ENCODE assay signal across 21 mouse cellular contexts in genomic region chr3:89755283-89755682, GRCm38 (mm10).
"Had no signal": no experiment of that assay in that cellular context is flagged by ENCODE, and none has a peak within 500 bp of the region (broad histone marks: within the 10 kb centered on the region; RNA-seq: fewer than 3 reads in every experiment).

No protein-coding gene starts in this region.

- H3K9ac ChIP-seq: limb, embryonic 13.5 days; liver, embryonic 12.5 days; liver, embryonic 15.5 days; lung, embryonic 15.5 days; midbrain, embryonic 13.5 days had no signal

- H3K4me3 ChIP-seq: layer of hippocampus, adult 2 months; limb, embryonic 10.5 days; limb, embryonic 13.5 days; liver, embryonic 12.5 days; liver, embryonic 15.5 days; lung, embryonic 15.5 days; megakaryocyte, embryonic 14.5 days; midbrain, embryonic 10.5 days; midbrain, embryonic 13.5 days had no signal

- H3K4me1 ChIP-seq: limb, embryonic 13.5 days; liver, embryonic 12.5 days; liver, embryonic 15.5 days had no signal

- H3K9me3 ChIP-seq: limb, embryonic 10.5 days; limb, embryonic 13.5 days; liver, embryonic 12.5 days; liver, embryonic 15.5 days; lung, embryonic 15.5 days; megakaryocyte, embryonic 14.5 days; midbrain, embryonic 10.5 days; midbrain, embryonic 13.5 days had no signal

- H3K27me3 ChIP-seq: limb, embryonic 13.5 days; liver, embryonic 15.5 days; lung, embryonic 15.5 days; midbrain, embryonic 13.5 days had no signal

- DNase-seq: kidney, postnatal 14 days; kidney, postnatal 4 days; layer of hippocampus, postnatal 36 days; liver; lung, adult 18-20 months; lung, postnatal 10 days; lung, postnatal 36 days; thymus, adult 2 months; thymus, postnatal 14 days; thymus, postnatal 4 days had no signal

- ATAC-seq: liver, embryonic 12.5 days; midbrain, embryonic 13.5 days; midbrain, embryonic 16.5 days had no signal

- H3K27ac ChIP-seq: layer of hippocampus, adult 2 months; limb, embryonic 10.5 days; limb, embryonic 13.5 days; liver, embryonic 12.5 days; liver, embryonic 15.5 days; lung, embryonic 15.5 days; midbrain, embryonic 10.5 days; midbrain, embryonic 13.5 days; stomach, postnatal 0 days had no signal

- H3K4me2 ChIP-seq: limb, embryonic 13.5 days; liver, embryonic 12.5 days; liver, embryonic 15.5 days; lung, embryonic 15.5 days; midbrain, embryonic 13.5 days had no signal
